Mouse (Mus musculus) ES-Bruce4 (cell line): ENCODE measurements around the gene Hectd4. TPM values are rescaled to one million over a fixed set of nuclear protein-coding genes. Genes with fewer than 3 reads are reported as not detected.
A peak's percentile ranks its signal among the peaks of the same experiment; 100 is the strongest.

Experiments
- H3K27ac ChIP-seq: 2 replicates; pipeline ENCODE4 v1.5.1; 2012; ENCODE audit warnings: low read length, inconsistent platforms; ENCODE audit not compliant: insufficient read depth
- H3K27me3 ChIP-seq: 2 replicates; pipeline ENCODE4 v1.6.1; 2012; ENCODE audit warnings: mild to moderate bottlenecking, low read length, inconsistent platforms; ENCODE audit not compliant: control insufficient read depth, poor library complexity, insufficient read depth, severe bottlenecking
- H3K36me3 ChIP-seq: 2 replicates; pipeline ENCODE4 v1.6.1; 2012; ENCODE audit warnings: inconsistent platforms, mild to moderate bottlenecking, low read length, moderate library complexity; ENCODE audit not compliant: control insufficient read depth, poor library complexity, insufficient read depth, severe bottlenecking
- H3K4me1 ChIP-seq: one replicate; pipeline ENCODE4 v1.8.1; 2011; ENCODE audit warnings: low read length; ENCODE audit not compliant: control insufficient read depth, insufficient read depth
- H3K4me3 ChIP-seq: 2 replicates; pipeline ENCODE4 v1.5.1; 2011; ENCODE audit warnings: low read depth, mild to moderate bottlenecking, low read length
- H3K9ac ChIP-seq: 2 replicates; pipeline ENCODE4 v1.6.1; 2012; ENCODE audit warnings: low read depth, mild to moderate bottlenecking, inconsistent platforms; ENCODE audit not compliant: poor library complexity, severe bottlenecking
- H3K9me3 ChIP-seq: replicated peaks from 2 replicates; pipeline ENCODE4 v1.6.1; 2012; ENCODE audit warnings: mild to moderate bottlenecking, low read length, inconsistent platforms; ENCODE audit not compliant: control insufficient read depth, poor library complexity, insufficient read depth, severe bottlenecking
- CTCF ChIP-seq: IDR thresholded peaks from one replicate; pipeline ENCODE4 v1.8.1; 2011; ENCODE audit warnings: low read depth, low read length
- EP300 ChIP-seq: IDR thresholded peaks from 2 replicates; pipeline ENCODE4 v1.6.1; 2011; ENCODE audit warnings: low read depth, low read length; ENCODE audit not compliant: insufficient read depth
- POLR2A ChIP-seq: IDR thresholded peaks from one replicate; pipeline ENCODE4 v1.8.1; 2011; ENCODE audit warnings: low read length; ENCODE audit not compliant: insufficient read depth
- polyA plus RNA-seq: library from polyadenylated mRNA; stranded (reverse); fragments of >200 nt; gene quantifications from 2 replicates; pipeline ENCODE4 v1.2.4, GENCODE M21; 2011; ENCODE audit warnings: low read depth; ENCODE audit not compliant: missing spikeins, insufficient read depth, insufficient read length

Hectd4 gene
- polyA plus RNA-seq, 1 experiment = 15.9 TPM

- Histone ChIP-seq H3K36me3 (no peaks in the 10 kb centered on the region), H3K27ac (no peak overlapping the region), H3K4me3 (no peak overlapping the region), H3K9me3 (no peaks in the 10 kb centered on the region), H3K27me3 (no peaks in the 10 kb centered on the region), H3K4me1 (no peaks in the 10 kb centered on the region), H3K9ac (no peak overlapping the region)
- TF ChIP-seq CTCF (no peak), POLR2A (no peak), EP300 (no peak)
Measured at GRCm38 (mm10) chr5:121387126-121387525, 167.1 kb downstream of the Hectd4 start.

GRCm38 (mm10) chr5:121389106-121389505, 169.1 kb downstream of the Hectd4 start:
- no peaks in the 10 kb centered on the region for H3K27me3 ChIP-seq
- no peaks in the 10 kb centered on the region for H3K4me1 ChIP-seq
- no peak overlapping the region for H3K4me3 ChIP-seq
- no peaks in the 10 kb centered on the region for H3K9me3 ChIP-seq
- peak overlapping the region; percentile 21 for H3K9ac ChIP-seq
- H3K27ac ChIP-seq = peak overlapping the region; percentile 59
- H3K36me3 ChIP-seq = no peaks in the 10 kb centered on the region
- TF ChIP-seq EP300 = no peak
- no peak for TF ChIP-seq POLR2A
- no peak for TF ChIP-seq CTCF

GRCm38 (mm10) chr5:121389691-121390090, 169.7 kb downstream of the Hectd4 start:
- Histone ChIP-seq H3K9ac (peak overlapping the region; percentile 21; the same call in 1 of the 2 replicates), H3K9me3 (0 out of 2 replicates have a peak, but pooled peaks cover 2% of the 10 kb centered on the region), H3K27ac (peak overlapping the region; percentile 59), H3K4me3 (no peak overlapping the region), H3K27me3 (no peaks in the 10 kb centered on the region), H3K4me1 (no peaks in the 10 kb centered on the region), H3K36me3 (no peaks in the 10 kb centered on the region)
- TF ChIP-seq CTCF = no peak
- no peak for TF ChIP-seq EP300
- TF ChIP-seq POLR2A = no peak

GRCm38 (mm10) chr5:121392667-121393380, 172.8 kb downstream of the Hectd4 start:
- Histone ChIP-seq H3K27me3 (no peaks in the 10 kb centered on the region), H3K36me3 (no peaks in the 10 kb centered on the region), H3K9me3 (0 out of 2 replicates have a peak, but pooled peaks cover 2% of the 10 kb centered on the region), H3K4me1 (no peaks in the 10 kb centered on the region), H3K4me3 (no peak overlapping the region), H3K27ac (no peak overlapping the region), H3K9ac (no peak overlapping the region)
- TF ChIP-seq POLR2A = no peak
- no peak for TF ChIP-seq EP300
- TF ChIP-seq CTCF = no peak

- H3K4me1 ChIP-seq = no peaks in the 10 kb centered on the region
- 0 out of 2 replicates have a peak, but pooled peaks cover 2% of the 10 kb centered on the region for H3K9me3 ChIP-seq
- no peak overlapping the region for H3K27ac ChIP-seq
- H3K4me3 ChIP-seq = no peak overlapping the region
- no peak for TF ChIP-seq POLR2A
- no peak for TF ChIP-seq EP300
- no peak for TF ChIP-seq CTCF
- no peaks in the 10 kb centered on the region for H3K36me3 ChIP-seq
- no peak overlapping the region for H3K9ac ChIP-seq
- no peaks in the 10 kb centered on the region for H3K27me3 ChIP-seq
Measured at GRCm38 (mm10) chr5:121393402-121393801, 173.4 kb downstream of the Hectd4 start.

- no peak overlapping the region for H3K4me3 ChIP-seq
- no peak overlapping the region for H3K9ac ChIP-seq
- H3K36me3 ChIP-seq = no peaks in the 10 kb centered on the region
- H3K27me3 ChIP-seq = no peaks in the 10 kb centered on the region
- H3K4me1 ChIP-seq = no peaks in the 10 kb centered on the region
- H3K9me3 ChIP-seq = 0 out of 2 replicates have a peak, but pooled peaks cover 2% of the 10 kb centered on the region
- TF ChIP-seq EP300 (no peak), CTCF (no peak), POLR2A (no peak)
- H3K27ac ChIP-seq = no peak overlapping the region
Measured at GRCm38 (mm10) chr5:121395621-121396020, 175.6 kb downstream of the Hectd4 start.
